Mouse (Mus musculus): ENCODE results near the gene Nlrp10. TPM values are rescaled to one million over a fixed set of nuclear protein-coding genes. Genes with fewer than 3 reads are reported as not detected.

Gene Nlrp10
- total RNA-seq (2021) = under 1 TPM; 0.52 TPM

DNA sequence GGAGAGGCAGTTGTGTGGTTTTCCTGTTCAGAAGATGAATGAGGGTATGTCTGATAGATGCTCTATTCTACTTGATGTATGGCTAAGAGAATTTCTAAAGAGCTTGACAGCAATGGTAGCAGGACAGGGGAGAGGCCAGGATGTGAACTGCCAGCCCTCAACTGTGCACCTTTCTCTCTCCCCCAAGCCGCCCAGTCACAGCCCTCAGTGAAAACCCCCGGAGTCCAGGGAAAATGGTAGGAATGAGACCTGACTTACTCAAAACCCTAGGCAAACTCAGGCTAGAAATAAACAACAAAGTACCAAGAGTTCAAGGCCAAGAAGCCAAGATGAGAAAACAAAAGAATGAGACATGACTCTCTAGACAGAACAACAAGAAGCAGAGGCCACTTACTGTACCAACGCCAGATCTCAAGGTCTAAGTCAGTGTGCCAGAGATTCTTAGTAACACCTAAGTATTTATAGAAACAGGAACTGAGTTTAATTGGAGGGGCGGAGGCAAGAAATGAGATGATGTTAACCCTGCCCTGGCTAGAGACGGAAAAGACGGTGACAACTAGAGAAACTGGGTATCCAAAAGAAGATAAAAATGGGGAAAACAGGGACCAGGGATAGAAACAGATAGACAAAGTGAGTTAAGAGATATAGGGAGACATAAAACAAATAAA is at the start of gene Nlrp10:
TSS of gene Nlrp10 (minus strand) at position 453 of the 668 bp plus-strand sequence.
- intact Hi-C loops (cut with DNase I) = loop anchor here (5.0 kb wide), 2 partner anchors 78 to 113 kb away; partner anchors contain the start of gene Olfr516
- DNase-seq (ENCODE audit: low spot score in 2 of 2) = no peak

DNA sequence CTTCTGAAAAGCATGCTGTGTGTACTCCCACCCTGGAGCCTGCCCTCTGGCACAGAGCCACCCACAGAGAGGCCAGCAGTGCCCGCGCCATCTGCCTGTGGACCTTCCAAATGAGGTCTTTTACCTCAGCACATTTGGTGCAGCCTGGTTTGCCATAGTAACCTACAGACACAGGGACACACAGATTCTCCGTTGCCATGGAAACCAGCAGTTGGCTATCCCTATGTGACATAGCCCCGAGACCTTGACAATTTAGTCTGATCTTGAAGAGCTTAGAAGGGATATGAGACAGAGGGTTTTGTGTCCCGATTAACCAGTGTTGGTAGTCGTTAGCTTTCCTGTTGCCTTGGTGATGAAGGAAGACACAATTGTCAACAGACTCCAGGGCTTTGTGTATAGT is 42.3 kb upstream of the Nlrp10 start:
- DNase-seq (ENCODE audit: low spot score in 2 of 2) = no peak
- intact Hi-C loops (cut with DNase I) = no loop called here

DNA sequence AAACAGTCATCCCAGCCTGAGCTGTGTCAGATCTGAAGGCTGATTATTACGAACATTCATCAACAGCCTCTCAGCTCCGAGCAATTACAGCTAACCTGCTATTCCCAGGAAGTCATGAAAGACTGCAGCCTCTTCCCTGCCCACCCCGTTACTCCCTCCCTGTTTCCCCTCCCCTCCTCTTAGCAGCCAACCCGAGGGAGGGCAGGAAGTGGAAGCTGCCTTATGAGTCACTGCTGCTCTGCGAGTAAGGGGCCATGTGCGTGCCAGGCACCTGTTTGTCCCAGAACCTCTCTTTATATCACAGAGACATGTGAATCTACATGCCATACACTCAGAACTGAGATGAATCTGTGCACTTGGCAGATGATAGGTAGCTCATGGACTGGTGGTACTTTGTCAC is 38.2 kb upstream of the Nlrp10 start:
- intact Hi-C loops (cut with DNase I) = no loop called here
- no peak for DNase-seq (ENCODE audit: low spot score in 2 of 2)

DNA sequence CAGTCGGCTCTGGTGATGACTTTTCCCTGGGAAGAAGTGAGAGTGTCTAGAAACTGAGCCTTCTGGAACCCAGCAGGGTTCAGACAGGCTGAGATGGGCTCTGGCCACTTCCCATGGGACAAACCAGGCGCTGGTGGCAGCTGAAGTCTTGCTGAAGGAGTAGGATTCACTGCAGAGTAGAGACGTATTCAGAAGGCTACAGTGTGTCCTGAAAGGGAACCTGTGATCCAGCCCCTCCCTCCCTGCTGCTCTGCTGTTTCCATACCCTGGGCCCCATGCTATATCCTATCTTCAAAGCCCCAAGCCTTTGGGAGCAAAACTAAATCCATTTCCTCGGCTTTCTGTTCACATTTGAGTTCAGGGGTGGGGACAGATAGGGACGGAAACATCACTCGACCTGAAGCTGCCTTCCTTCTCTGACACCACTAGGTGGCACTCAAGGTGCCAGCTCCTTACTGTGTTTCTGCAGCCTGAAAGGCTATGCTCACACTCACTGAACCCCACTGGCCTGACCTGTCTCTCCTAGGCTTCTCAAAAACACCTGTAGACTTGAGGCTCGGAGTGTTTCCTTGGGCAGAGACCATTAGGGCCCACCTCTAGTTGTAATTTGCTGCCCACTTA is 36.9 kb upstream of the Nlrp10 start:
- DNase-seq (ENCODE audit: low spot score in 2 of 2) = peak; percentile 58 to 63
- intact Hi-C loops (cut with DNase I) = loop anchor here (2.0 kb wide), 1 partner anchor 54 kb away; no protein-coding TSS in a partner anchor

DNA sequence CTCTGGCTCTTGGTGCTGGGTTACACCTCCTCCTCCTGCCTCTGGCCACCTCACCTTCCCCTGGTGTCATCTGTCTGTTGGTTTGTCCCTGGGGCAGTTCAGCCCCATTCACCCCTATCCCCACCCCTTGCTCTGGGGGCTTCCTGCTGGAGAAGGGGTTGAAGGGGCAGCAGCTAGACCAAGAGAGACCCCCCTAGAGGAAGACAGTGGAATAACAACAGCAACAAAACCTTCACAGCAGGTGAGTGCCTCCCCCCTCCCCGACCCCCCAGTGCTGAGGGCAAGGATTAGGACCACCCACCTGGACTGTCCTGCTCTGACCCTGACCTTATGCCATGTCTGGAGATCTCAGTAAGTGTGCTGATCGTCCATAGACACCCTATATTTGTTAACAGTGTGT is 36.0 kb upstream of the Nlrp10 start:
- no peak for DNase-seq (ENCODE audit: low spot score in 2 of 2)
- intact Hi-C loops (cut with DNase I) = loop anchor here (2.0 kb wide), 1 partner anchor 55 kb away; no protein-coding TSS in a partner anchor

DNA sequence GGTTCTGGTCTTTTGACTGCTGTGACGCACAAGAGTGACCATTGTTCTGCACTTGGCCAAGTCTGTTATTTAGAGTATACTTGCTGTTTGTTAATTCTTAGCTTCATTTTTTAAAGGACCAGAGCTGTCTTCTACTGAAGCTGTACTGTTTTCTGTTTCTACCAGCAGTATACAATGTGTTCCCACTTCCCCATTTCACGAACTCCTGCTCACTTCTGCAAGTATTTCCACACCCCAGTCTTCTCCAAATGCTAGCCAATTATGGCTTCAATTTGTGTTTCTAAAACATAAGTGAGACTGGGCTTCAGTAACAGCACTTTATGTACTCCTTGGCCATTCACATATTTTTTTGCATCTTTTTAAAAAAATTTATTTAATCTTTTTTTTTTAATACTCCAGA is 27.8 kb upstream of the Nlrp10 start:
- intact Hi-C loops (cut with DNase I) = no loop called here

DNA sequence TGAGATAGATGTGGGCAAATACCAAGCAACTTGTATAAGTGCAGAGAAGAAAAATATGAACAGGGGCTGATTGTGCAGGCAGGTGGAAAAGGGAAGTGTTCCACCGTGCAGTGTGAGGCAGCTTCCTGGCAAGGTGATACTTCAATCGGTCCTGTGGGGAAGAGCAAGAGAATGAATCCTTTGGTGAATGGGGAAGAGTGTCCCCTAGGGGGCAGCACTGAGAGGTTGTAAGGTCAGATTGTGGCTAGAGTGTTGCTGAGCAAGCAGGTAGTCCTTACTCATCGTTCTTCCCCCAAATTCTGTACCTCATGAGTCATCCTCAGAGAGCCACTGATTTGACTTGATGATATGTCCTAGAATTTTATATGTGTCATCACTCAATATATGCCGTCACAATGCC is 24.2 kb upstream of the Nlrp10 start:
- DNase-seq (ENCODE audit: low spot score in 2 of 2) = no peak
- intact Hi-C loops (cut with DNase I) = no loop called here

More for the DNA sequence above, 27.8 kb upstream of the Nlrp10 start:
- no peak for DNase-seq (ENCODE audit: low spot score in 2 of 2)

DNA sequence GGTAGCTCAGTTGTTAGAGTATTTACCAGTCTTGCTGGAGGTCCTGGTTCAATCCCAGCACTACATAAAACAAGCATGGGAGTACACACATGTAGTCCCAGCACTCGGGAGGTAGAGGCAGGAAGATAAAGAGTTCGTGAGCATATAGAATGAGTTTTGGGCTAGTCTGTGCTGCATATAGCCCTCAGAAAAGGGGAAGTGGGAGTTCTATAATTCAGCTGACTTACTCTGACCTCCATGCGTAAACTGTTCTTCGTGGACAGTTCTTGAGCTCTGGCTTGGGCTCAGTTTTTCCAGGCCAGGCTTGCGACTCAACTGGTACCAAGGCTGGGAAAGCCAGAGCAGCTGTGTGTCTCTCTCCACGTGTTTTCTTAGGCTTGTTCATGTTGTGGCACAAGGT is 22.8 kb upstream of the Nlrp10 start:
- DNase-seq (ENCODE audit: low spot score in 2 of 2) = no peak
- intact Hi-C loops (cut with DNase I) = no loop called here

DNA sequence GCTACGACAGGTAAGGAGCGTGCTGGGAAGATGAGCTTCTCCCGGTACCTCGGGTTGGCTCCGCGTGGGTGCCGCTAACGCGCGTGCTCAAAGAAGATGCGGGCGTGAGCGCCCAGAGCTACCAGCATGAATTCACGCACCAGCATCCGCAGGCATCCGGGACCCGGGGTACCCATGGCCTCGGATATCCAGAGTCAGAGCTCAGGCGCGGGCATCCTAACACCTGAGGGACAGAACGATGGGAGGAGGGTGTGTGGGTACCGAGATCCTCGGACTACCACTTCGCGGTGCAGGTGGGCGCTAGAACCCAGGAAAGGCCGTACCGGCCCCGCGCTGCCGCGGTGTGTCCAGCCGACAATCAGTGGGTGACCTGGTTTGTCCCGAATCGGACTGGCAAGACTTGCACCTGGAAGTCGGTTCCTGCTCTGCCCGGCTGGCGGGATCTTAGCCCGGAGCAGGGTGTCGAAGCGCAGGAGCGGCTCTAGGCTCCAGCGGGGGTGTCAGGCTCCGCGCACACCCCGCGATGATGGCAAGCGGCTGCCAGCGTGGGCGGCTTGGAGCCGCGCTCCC is 20.9 kb upstream of the Nlrp10 start:
- intact Hi-C loops (cut with DNase I) = no loop called here
- DNase-seq (ENCODE audit: low spot score in 2 of 2) = peak; percentile 83

DNA sequence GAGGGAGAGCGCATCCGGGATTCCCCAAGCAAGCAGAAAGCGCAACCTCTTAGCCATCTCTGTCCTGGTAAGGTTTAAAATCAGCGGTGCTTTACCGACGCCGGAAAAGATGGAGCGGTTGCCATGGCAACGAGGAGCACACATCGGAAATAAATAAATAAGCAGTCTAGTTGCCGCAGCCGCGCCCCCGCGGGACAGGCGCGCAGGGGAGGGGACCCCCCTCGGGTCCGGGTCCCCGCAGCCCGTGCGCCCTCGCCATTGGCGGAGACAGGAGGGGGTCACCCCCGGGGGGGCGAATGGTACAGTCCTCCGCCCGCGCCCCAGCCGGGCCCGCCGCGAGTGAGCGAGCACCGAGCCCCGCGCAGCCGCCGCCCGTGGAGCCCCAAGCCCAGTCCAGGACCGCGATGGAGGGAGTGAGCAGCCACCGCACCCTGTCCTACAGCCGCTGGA is 20.4 kb upstream of the Nlrp10 start, which contains the start of gene Tub:
TSS of gene Tub (plus strand) at position 27 of the 450 bp plus-strand sequence.
- intact Hi-C loops (cut with DNase I) = no loop called here
- DNase-seq (ENCODE audit: low spot score in 2 of 2) = peak; percentile 82 to 89

DNA sequence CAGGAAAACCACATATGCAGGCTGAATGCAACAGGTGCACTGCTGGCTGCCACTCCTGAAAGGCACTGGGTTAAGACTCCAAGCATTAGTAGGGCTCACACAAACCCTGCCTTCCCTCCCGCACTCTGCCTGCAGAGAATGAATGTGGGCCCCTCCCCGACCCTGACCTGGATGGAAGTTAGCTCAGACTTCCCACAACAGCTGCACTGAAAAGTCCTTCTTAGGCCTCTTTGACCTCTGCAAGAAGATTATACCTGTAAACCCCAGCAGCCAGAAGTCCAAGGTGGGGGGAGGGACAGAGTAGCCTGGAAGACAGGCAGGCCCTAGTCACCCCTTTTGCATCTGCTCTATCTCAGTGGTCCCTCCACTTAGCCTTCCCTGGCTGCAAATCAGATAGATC is 19.3 kb upstream of the Nlrp10 start:
- intact Hi-C loops (cut with DNase I) = no loop called here
- DNase-seq (ENCODE audit: low spot score in 2 of 2) = no peak

DNA sequence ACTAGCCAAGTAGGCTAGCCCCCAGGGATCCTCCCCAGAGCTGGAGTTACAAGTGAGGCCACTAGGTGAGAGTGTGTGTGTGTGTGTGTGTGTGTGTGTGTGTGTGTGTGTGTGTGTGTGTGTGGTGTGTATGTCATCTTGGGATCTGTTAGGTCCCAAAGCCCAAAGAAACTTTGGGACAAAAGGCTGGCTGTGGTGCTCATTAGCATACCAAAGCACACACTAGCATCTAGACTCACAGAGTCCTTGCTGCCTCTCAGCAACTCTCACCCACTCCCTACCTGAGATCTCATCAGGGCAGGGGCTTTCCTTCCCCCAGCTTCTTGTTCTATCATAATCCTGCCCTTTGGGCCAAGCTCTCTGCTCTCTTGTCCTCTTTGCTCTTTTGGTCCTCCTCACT is 18.6 kb upstream of the Nlrp10 start:
- intact Hi-C loops (cut with DNase I) = no loop called here

DNA sequence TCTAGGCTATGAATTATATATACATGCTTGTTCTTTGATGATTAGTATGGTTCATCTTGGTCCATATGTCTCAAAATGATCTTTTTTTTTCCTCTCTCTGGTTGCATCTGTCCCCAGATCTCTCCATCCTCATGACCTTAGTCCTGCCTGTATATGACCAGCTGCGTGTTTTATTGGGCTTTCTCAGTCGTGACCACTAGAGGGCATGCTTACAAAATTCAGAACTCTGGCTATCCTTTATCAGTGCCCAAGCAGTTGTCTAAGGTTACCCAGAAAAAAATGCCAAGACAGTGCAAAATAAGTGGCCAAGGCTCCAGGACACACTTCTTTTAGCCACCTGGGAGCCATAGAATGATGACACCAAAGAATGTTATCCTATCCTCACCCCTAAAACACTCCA is 14.0 kb upstream of the Nlrp10 start:
- peak in 1 of 2 experiments; percentile 39 for DNase-seq (ENCODE audit: low spot score in 2 of 2)
- intact Hi-C loops (cut with DNase I) = loop anchor here (2.0 kb wide), 1 partner anchor 85 kb away; no protein-coding TSS in a partner anchor

More for the DNA sequence above, 18.6 kb upstream of the Nlrp10 start:
- no peak for DNase-seq (ENCODE audit: low spot score in 2 of 2)

DNA sequence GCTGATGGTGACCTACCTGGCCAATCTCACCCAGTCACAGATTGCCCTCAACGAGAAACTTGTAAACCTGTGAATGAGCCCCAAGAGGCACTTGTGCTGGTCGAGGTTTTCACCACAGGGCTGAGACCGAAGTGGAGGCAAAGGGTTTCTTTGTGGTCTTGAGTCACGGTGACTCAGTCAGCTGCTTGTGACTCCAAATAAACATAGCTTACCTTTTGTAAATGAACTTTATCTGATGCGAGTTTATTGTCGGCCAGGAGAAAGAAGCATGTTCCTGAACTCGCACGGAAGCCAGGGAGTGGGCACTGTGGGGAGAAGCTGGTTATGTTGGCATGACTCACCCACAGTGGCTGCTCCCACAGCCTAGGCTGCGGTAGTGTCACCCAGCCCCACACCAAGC is 11.5 kb upstream of the Nlrp10 start:
- no peak for DNase-seq (ENCODE audit: low spot score in 2 of 2)
- intact Hi-C loops (cut with DNase I) = no loop called here

DNA sequence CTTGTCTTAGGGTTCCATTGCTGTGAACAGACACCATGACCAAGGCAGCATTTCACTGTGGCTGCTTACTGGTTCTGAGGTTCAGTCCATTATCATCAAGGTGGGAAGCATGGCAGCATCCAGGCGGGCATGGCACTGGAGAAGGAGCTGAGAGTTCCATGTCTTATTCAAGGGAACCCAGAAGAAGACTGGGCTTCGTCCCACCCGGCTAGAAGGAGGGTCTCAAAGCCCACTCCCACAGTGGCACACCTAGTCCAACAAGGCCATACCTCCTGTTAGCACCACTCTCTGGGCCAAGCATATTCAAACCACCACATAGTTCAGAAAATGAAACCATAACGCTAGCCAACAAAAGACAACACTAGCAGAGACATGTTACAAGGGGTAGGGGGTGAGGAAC is 6.6 kb upstream of the Nlrp10 start:
- no peak for DNase-seq (ENCODE audit: low spot score in 2 of 2)
- intact Hi-C loops (cut with DNase I) = no loop called here

DNA sequence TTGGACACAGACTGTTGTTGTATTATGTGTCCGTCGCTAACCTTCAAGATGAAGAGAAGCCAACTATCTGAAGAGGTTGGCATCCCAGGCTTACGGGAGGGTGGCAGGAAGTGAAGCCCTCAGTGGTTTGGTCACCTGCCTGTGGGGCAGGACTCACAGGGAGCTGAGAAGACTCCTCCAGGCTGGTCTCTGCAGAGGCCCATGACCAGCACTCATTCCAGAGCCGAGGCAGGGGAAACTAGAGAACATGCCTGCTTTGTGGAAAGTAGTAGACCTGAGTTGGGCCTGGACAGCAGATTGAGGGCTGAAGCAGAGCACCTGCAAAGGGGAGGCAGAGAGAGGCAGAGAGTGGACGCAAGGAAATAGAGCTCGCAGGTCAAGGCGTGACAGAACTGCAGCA is 5.4 kb upstream of the Nlrp10 start:
- no peak for DNase-seq (ENCODE audit: low spot score in 2 of 2)
- intact Hi-C loops (cut with DNase I) = no loop called here

DNA sequence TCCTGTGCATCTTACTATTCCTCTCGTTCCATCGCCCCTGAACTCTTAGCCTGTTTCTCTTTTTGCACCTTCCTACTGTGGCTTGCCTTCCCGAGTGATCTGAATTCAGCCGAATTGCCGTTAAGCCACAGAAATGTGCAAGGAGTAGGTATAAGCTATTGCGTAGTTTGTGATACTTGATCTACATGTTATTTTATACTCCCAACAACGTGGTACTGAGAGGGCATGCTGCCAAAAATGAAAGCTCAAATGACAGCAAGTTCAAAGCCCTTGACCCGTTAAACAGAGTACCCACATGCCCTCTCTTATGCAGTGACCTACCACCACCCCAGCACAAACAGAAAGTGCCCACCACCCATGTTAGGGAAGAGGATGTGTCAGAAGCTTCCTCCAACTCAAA is 4.9 kb upstream of the Nlrp10 start:
- intact Hi-C loops (cut with DNase I) = loop anchor here (5.0 kb wide), 2 partner anchors 83 to 118 kb away; partner anchors contain the start of gene Olfr516
- DNase-seq (ENCODE audit: low spot score in 2 of 2) = no peak

DNA sequence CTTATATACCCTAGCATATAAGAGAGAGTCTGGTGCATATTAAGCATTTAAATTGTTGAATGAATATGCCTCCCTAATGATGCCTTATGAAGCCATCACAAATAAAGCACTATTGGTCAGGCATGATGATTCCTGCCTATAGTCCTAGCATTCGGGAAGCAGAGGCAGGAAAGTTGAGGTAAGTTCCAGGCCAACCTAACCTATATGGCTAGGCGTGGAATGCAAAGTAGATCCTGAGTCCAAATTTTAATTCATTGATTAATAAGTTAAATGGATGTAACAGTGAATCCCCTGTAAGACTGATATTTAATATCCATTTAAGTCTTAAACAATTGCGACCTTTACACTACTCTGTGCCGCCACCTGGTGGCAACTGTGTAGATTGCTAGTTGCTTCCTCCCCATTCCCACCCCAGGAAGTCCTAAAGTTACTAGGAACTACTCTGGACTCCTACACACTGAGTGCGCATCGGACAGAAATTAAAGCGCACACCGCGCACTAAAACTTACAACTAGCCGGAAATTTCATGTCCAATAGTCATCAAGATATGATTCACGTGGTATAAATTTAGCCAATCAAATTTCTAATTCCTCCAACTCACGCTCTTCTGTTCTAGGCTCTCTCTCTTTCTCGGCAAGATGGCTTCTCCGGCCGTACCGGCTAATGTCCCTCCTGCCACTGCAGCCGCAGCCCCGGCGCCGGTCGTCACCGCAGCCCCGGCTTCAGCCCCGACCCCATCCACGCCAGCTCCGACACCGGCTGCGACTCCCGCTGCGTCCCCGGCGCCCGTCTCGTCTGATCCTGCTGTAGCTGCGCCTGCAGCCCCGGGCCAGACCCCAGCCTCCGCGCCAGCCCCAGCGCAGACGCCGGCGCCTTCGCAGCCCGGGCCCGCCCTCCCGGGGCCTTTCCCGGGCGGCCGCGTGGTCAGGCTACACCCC is 4.1 kb upstream of the Nlrp10 start, which contains the start of gene Eif3f:
TSS of gene Eif3f (plus strand) at position 624 of the 938 bp plus-strand sequence.
- intact Hi-C loops (cut with DNase I) = loop anchor here (5.0 kb wide), 2 partner anchors 82 to 117 kb away; partner anchors contain the start of gene Olfr516
- DNase-seq (ENCODE audit: low spot score in 2 of 2) = peak; percentile 92 to 96
